Mouse (Mus musculus) liver, embryonic 16.5 days (tissue): ENCODE measurements around the gene Sqor. TPM values are rescaled to one million over a fixed set of nuclear protein-coding genes. Genes with fewer than 3 reads are reported as not detected.

Experiments used
- polyA plus RNA-seq: library from polyadenylated mRNA; unstranded; fragments of >200 nt; fragmentation: Nextera tagmentation; extraction: Ambion mirVana; gene quantifications from 2 replicates; pipeline ENCODE4 v1.2.1, GENCODE M21; 2015

The Sqor gene
- polyA plus RNA-seq, 1 experiment from 2014 or later, result 9.1 TPM

Other genes with a start within 250 kb of the Sqor start
- gene Gatm, start 153.9 kb upstream of the Sqor start, polyA plus RNA-seq, result 27.4 and 29.7 TPM in 2 replicates
- gene AA467197, start 128.3 kb upstream of the Sqor start, polyA plus RNA-seq, result 1.7 and 2.5 TPM in 2 replicates
- gene Slc30a4, start 62.6 kb upstream of the Sqor start, polyA plus RNA-seq, result 0.98 and 1.0 TPM in 2 replicates
- 15.5 and 16.5 TPM in 2 replicates for gene Bloc1s6, start 26.7 kb upstream of the Sqor start, polyA plus RNA-seq